Mouse (Mus musculus) bone marrow, adult 2 months (tissue): ENCODE results near the gene Dppa2. TPM values are rescaled to one million over a fixed set of nuclear protein-coding genes. Genes with fewer than 3 reads are reported as not detected.

Source experiments
- H3K27ac ChIP-seq: fragments of 200-500 bp; 2 replicates; pipeline ENCODE4 v1.5.1; 2012; ENCODE audit warnings: low read depth, mild to moderate bottlenecking, control low read depth, inconsistent platforms, low read length; ENCODE audit not compliant: control insufficient read depth, poor library complexity, insufficient read depth
- H3K4me1 ChIP-seq: fragments of 200-500 bp; 2 replicates; pipeline ENCODE4 v1.6.1; 2011; ENCODE audit warnings: low read length; ENCODE audit not compliant: control insufficient read depth, insufficient read depth
- H3K4me3 ChIP-seq: fragments of 200-500 bp; replicated peaks from 2 replicates; pipeline ENCODE3; 2011; ENCODE audit warnings: mild to moderate bottlenecking, low read depth, low read length, control low read depth; ENCODE audit not compliant: control insufficient read depth
- CTCF ChIP-seq: fragments of 200-500 bp; IDR thresholded peaks from 2 replicates; pipeline ENCODE4 v1.5.1; 2011; ENCODE audit warnings: low read length, control low read depth; ENCODE audit not compliant: control insufficient read depth, insufficient read depth
- POLR2A ChIP-seq: fragments of 200-500 bp; IDR thresholded peaks from 2 replicates; pipeline ENCODE4 v1.6.1; 2011; ENCODE audit warnings: low read depth, mild to moderate bottlenecking, control low read depth, low read length, borderline replicate concordance; ENCODE audit not compliant: control insufficient read depth
- WGBS: fragments of 180-500 bp; shearing (Covaris S2); methylation state at CpG from one replicate; pipeline ENCODE4 v1.1.7; 2018; 5-methylcytosine and 5-hydroxymethylcytosine counted together
- polyA plus RNA-seq: library from polyadenylated mRNA; stranded (reverse); fragments of >200 nt; gene quantifications from 2 replicates; pipeline ENCODE4 v1.2.4, GENCODE M21; 2011; ENCODE audit warnings: low replicate concordance; ENCODE audit not compliant: missing spikeins, insufficient read depth, insufficient read length

The Dppa2 gene
- polyA plus RNA-seq, 1 experiment, result 4.8 TPM

GRCm38 (mm10) chr16:48323602-48324345 is 20.1 kb downstream of the Dppa2 start:
- Histone ChIP-seq H3K4me1 (no peaks in the 10 kb centered on the region), H3K4me3 (no peak overlapping the region), H3K27ac (no peak overlapping the region)
- TF ChIP-seq CTCF (no peak), POLR2A (no peak)
- 80% methylated on average over 8 of the region's 8 CpGs for WGBS

- H3K27ac ChIP-seq, result no peak overlapping the region
- TF ChIP-seq CTCF, result no peak
- no peak for TF ChIP-seq POLR2A
- WGBS, result 73% methylated on average over 5 of the region's 5 CpGs
Observed at GRCm38 (mm10) chr16:48326903-48327302, 23.2 kb downstream of the Dppa2 start.

GRCm38 (mm10) chr16:48328420-48328819 is 24.7 kb downstream of the Dppa2 start:
- H3K4me1 ChIP-seq, result no peaks in the 10 kb centered on the region
- TF ChIP-seq POLR2A, result no peak
- TF ChIP-seq CTCF, result no peak
- H3K4me3 ChIP-seq, result no peak overlapping the region
- H3K27ac ChIP-seq, result no peak overlapping the region
- WGBS, result 88% methylated on average over 2 of the region's 2 CpGs

More at GRCm38 (mm10) chr16:48326903-48327302, 23.2 kb downstream of the Dppa2 start:
- no peaks in the 10 kb centered on the region for H3K4me1 ChIP-seq
- H3K4me3 ChIP-seq, result no peak overlapping the region

GRCm38 (mm10) chr16:48331822-48332221 is 28.1 kb downstream of the Dppa2 start:
- Histone ChIP-seq H3K4me1 (no peaks in the 10 kb centered on the region), H3K27ac (no peak overlapping the region), H3K4me3 (no peak overlapping the region)
- TF ChIP-seq CTCF (no peak), POLR2A (no peak)
- WGBS, result 74% methylated on average over 3 of the region's 3 CpGs

- TF ChIP-seq CTCF (no peak), POLR2A (no peak)
- H3K4me3 ChIP-seq, result no peak overlapping the region
- no peaks in the 10 kb centered on the region for H3K4me1 ChIP-seq
- WGBS, result 85% methylated on average over 4 of the region's 4 CpGs
- H3K27ac ChIP-seq, result no peak overlapping the region
Observed at GRCm38 (mm10) chr16:48335326-48335725, 31.6 kb downstream of the Dppa2 start.

- Histone ChIP-seq H3K27ac (no peak overlapping the region), H3K4me3 (no peak overlapping the region), H3K4me1 (no peaks in the 10 kb centered on the region)
- TF ChIP-seq POLR2A (no peak), CTCF (no peak)
- 85% methylated on average over 2 of the region's 2 CpGs for WGBS
Observed at GRCm38 (mm10) chr16:48344193-48344592, 40.5 kb downstream of the Dppa2 start.

GRCm38 (mm10) chr16:48347246-48347645 is 43.5 kb downstream of the Dppa2 start:
- Histone ChIP-seq H3K4me1 (no peaks in the 10 kb centered on the region), H3K4me3 (no peak overlapping the region), H3K27ac (no peak overlapping the region)
- 68% methylated on average over 1 of the region's 1 CpGs for WGBS
- TF ChIP-seq POLR2A (no peak), CTCF (no peak)

GRCm38 (mm10) chr16:48355716-48356115 is 52.0 kb downstream of the Dppa2 start:
- 86% methylated on average over 5 of the region's 5 CpGs for WGBS
- Histone ChIP-seq H3K4me1 (no peaks in the 10 kb centered on the region), H3K27ac (no peak overlapping the region), H3K4me3 (no peak overlapping the region)
- TF ChIP-seq POLR2A (no peak), CTCF (no peak)

GRCm38 (mm10) chr16:48356417-48356816 is 52.7 kb downstream of the Dppa2 start:
- 88% methylated on average over 1 of the region's 1 CpGs for whole genome bisulfite sequencing
- TF ChIP-seq POLR2A (no peak), CTCF (no peak)
- no peaks in the 10 kb centered on the region for H3K4me1 ChIP-seq
- H3K4me3 ChIP-seq, result no peak overlapping the region
- no peak overlapping the region for H3K27ac ChIP-seq
